Mouse (Mus musculus) liver, embryonic 14.5 days (tissue): ENCODE measurements at regions not wholly inside any gene's neighbourhood (a gene's known extent, or its start where the extent isn't known, plus 50 kb on each side); places are given as distances from the start of the nearest gene placed in this dataset.

Experiments used
- CTCF ChIP-seq: IDR thresholded peaks from 2 replicates; pipeline ENCODE4 v1.5.1; 2016; ENCODE audit warnings: antibody characterized with exemption, low read depth, control low read depth
- EP300 ChIP-seq: IDR thresholded peaks from 2 replicates; pipeline ENCODE4 v1.6.1; 2016; ENCODE audit warnings: antibody characterized with exemption, low read depth

DNA sequence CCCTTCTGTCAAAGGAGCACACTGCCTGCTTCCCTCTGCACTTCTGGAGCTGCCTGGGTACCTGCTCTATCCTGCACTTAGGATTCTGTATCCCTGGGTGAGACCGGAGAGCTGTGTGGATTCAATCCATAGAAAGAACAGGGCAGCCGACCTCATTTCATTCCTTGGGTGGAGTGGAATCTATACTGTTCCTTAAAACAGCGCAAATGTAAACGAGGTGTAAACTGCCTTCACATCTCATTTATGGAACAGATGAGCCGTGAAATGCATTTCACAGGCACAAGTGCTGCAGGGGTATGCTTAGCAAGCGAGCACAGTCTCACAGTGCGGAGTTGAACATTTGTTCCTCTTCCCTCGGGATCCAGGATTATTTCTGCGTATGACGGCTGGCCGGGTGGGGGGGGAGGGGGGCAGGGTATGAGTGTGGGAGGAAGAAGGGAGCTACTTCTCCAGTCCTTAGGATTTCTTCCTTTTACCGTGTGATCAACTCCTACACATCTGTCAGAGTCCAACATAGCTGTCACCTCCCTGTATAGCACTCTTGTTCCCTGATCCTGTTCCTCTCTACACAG, 459.3 kb downstream of the Pdcd6ip start:
- TF ChIP-seq CTCF (no peak), EP300 (no peak)
